Mouse (Mus musculus) R1 (cell line): Measurements from ENCODE around the gene Eomes.

Experiments used
- DNase-seq: peaks from one replicate; pipeline ENCODE4 v3.0.0-alpha.2; 2018; ENCODE audit warnings: low read depth, low spot score

Eomes gene

DNA sequence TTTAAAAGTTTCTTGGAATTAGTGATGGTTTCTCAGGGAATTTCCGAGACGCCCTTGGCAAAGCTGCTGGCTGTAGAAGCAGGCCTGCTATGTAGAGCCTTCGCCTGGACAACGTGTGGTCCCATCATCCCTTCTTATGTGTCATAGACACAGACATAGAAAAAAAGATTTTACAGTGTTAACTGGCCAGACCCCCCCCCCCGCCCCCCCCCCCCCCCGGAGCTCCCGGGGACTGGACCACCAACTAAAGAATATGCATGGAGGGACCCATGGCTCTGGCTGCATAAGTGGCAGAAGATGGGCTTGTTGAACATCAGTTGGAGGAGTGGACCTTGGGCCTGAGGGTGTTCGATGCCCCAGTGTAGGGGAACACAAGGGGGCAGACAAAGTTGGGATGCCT is 39.6 kb downstream of the Eomes start:
- DNase-seq: no peak

DNA sequence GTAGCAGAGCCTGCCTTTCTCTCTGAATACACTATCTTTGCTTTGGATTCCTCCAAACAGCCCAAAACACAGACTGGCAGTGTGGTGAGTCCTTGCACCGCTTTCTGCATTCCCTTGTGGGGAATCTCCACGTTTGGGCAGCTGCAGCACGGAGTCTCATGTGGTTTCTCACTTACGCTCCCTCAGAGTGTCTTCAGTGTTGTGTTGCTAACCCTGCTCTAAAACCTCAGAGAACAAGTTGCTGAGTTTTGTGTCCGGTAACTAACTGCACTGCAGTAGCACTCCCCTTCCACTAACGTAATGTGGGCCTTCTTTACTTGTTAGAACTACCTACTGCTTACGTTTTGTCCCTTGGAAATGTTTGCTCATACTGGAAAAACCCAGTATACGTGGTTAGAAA is 41.1 kb downstream of the Eomes start:
- DNase-seq: no peak

DNA sequence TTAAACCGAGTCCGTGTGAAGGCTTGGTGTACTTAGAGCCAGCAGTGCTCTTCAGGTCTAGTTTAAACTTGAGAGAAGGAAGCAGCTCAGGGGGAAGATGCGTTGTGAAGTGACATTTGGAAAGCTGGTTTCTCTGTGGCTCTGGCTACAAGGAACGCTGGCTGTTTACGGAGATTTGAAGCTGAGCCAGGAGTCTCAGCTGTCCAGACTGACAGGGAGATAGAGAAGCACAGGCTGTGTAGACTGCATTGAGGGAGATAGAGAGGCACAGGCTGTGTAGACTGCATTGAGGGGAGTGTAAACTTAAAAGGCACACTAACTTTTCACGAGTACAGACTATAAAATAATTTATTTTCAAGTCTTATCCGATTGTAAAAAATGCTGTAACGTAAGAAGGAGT is 42.0 kb downstream of the Eomes start:
- DNase-seq: no peak

DNA sequence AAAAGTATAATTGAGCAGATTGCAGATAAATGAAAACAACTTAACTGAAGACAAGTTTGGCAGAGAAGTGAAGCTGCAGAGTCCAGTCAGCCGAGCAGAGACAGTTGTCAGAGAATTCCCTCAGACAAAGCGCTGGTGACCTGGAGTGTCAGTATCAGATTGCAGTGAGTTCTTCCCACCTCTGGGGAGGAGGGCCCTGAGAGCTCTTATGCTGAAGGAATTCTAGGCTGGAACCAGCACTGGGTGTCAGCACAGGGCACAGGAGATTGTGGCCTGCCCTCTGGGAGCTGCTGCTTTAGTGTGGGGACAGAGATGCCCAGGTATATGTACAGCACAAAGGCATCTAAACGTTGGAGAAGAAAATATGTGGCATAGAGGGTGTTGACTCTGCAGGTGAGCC is 42.8 kb downstream of the Eomes start:
- DNase-seq: peak; percentile 38

DNA sequence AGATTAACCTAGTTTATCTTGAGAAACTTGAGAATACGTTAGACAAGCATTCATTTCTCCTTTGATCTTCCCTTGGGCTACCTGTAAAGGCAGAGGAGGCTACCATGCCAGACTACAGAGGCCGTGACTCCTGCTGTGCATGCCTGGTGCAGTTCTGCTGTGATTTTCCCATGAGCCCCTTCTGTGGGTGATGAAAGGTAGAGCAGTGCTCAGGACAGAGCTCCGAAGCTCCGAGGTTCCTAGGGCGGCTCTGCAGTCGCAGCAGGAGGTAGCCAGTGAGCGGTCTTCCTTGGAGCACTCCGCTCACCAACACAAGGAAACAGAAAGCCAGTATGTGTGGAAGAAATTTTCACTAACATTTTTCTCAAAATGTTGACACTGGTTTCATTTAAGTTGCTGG is 43.6 kb downstream of the Eomes start:
- peak; percentile 25 for DNase-seq

DNA sequence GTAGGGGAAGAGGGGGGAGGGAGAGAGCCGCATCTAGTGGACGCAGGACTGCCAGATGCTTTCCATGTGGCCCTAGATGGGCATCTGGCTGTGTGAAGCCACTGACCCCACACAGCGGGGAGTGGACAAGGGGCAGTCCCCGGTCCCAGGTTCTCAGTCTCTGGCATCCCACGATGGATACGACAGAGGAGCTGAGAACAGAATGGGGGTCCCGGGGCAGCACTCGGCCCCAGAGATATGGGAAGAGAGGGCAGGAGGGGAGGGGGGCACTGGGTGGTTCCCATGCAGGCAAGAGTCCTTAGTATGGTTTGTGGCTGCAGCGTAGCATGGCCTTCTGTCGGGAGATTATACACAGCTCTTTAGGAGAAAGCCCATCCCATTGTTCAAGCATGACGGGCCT is 45.7 kb downstream of the Eomes start:
- no peak for DNase-seq

DNA sequence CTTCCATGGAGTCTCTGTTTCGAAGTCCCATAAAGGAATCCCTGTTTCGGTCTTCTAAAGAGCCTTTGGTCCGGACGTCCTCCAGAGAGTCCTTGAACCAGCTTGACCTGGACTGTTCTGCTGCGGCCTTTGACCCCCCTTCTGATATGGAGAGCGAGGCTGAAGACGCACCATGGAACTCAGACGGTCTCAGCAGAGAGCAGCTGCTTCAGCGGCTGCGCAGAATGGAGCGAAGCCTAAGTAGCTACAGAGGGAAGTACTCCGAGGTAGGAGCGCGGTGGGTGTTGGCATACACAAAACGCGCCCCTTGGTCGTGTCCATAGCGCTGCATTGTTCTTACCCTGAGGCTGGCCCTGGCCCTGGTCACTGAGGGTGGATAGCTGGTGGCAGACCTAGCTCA is 49.0 kb downstream of the Eomes start:
- peak; percentile 65 for DNase-seq

DNA sequence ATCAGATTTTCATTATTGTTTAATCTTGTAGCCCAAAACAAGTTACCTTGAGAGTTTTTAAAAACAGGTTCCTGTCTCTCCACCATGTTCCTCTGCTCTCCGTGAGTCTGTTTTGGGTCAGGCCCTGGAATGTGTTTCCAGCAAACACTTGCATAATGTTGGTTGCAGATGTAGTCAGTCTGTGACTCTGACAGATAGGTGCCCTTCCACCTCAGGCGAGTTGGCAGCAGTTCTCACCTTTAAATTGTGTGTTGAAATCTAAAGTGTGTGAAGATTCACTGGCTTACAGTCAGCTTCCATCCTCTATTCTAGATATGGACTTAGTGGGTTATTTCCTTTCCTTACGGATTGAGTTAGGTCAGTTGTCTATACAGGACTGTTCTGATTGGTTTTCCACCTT is 51.8 kb downstream of the Eomes start:
- DNase-seq: no peak

DNA sequence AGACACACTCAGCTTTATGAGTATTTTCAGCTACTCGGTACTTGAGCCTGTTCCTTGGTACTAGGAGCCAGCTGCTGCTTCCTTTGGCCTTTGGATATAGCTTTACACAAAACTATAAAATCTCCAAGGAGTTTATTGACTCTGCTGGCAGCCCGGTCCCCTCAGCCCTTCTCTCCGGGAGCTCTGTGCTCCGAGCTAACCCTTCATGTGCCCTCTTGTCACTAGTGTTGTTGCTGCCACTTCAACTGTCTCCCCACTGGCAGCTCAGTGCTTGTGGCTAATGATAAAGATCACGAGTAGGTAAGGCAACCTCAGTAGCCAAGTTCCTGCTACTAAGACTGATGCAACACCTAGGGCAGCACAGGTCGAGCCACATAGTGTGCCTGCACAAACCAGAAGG is 52.7 kb downstream of the Eomes start:
- no peak for DNase-seq

DNA sequence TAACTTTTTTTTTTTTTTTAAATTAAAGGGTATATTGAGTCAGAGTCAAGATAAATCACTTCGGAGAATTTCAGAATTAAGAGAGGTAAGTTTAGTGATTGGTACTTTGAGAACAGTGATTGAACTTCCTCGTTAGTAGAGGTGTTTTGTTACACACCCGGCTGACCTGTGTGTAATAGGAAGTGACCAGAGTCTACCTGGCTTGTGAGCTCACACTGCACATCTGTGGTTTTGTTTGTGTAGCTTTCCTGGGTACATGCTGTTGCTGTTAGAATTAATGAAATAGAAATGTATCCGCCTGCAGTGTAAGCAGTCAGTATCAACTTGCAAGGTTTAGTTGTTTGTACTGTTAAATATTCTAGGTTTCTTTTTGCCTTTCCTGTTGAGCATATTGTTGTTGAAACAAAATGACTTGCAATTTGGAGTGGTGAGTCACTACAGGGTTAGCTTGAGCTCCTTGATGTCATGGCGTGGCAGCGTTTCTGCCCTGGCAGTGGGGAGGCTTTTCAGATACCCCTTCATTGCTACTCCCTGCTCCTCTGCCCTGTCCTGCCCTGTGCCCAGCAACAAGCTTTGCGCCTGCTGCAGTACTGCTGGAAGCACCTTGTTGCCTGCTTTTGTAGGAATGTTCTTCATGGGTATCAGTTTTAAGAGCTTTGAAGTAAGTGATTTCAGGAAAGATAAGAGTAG is 54.6 kb downstream of the Eomes start:
- DNase-seq: no peak
